ENCODE assay signal across 14 mouse cellular contexts in the genomic region with DNA sequence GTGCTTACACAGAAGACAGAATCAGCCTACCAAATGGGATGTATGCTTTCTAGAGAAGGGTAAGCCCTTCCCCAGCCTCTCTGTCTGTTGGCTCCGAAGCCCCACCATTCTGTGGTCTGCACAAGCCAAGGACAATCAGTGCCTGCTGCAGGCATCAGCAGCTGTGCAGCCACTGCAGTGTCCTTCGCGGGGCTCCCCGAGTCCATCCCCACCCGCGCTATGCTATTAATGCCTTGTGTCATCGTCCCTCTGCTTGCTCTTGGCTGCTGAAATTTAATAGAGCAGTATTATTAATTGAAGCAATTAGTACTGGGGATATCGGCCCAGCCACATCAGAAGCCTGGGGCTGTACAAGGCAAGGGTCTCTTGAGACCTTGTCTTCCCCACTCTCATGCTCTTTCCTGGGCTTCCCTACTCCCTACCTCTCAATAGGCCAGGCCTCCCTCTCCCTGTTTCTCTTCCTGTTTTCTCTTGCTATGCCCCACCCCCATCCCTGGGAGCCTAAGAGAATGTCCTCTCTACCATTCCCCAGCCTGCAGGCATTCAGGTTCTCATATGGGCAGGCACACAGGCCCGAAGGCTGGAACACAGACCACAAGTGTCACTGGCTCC.
DNase-seq lines count a peak whose midpoint lies in the region; ATAC-seq lines count a peak whose summit lies in the region.
"Had no signal": no experiment of that assay in that cellular context is flagged by ENCODE, and none has a peak within 500 bp of the region (broad histone marks: within the 10 kb centered on the region; RNA-seq: fewer than 3 reads in every experiment).

No protein-coding gene starts in this region.

- no peak overlapping the region for H3K4me3 ChIP-seq in heart, embryonic 10.5 days
- no peak overlapping the region for H3K4me3 ChIP-seq in hindbrain, embryonic 11.5 days (ENCODE audit: low read depth, low read length)
- H3K4me3 ChIP-seq in midbrain, embryonic 13.5 days (replicated peaks): no peak overlapping the region
- H3K4me3 ChIP-seq: limb, embryonic 15.5 days had no signal

- peaks cover 67% of the 10 kb centered on the region for H3K4me1 ChIP-seq in heart, embryonic 10.5 days
- no peaks in the 10 kb centered on the region; the same call in 1 of the 2 replicates for H3K4me1 ChIP-seq in hindbrain, embryonic 11.5 days (replicated peaks; ENCODE audit: control insufficient read depth, insufficient read depth, low read length)
- peaks cover 23% of the 10 kb centered on the region for H3K4me1 ChIP-seq in midbrain, embryonic 13.5 days (replicated peaks)
- H3K4me1 ChIP-seq: limb, embryonic 15.5 days had no signal

- H3K4me2 ChIP-seq in hindbrain, embryonic 11.5 days (replicated peaks; ENCODE audit: low read depth, low read length): no peak overlapping the region
- H3K4me2 ChIP-seq in midbrain, embryonic 13.5 days (replicated peaks): no peak overlapping the region
- H3K4me2 ChIP-seq: limb, embryonic 15.5 days had no signal

- peak; percentile 79 for ATAC-seq in hindbrain, embryonic 11.5 days (ENCODE audit: low FRiP score)
- ATAC-seq in midbrain, embryonic 13.5 days: peak; percentile 71

- no peak overlapping the region for H3K9ac ChIP-seq in hindbrain, embryonic 11.5 days (ENCODE audit: low read depth, low read length)
- H3K9ac ChIP-seq in midbrain, embryonic 13.5 days (replicated peaks): no peak overlapping the region
- H3K9ac ChIP-seq: limb, embryonic 15.5 days had no signal

- H3K27ac ChIP-seq in heart, embryonic 10.5 days: peak overlapping the region; percentile 81
- H3K27ac ChIP-seq in hindbrain, embryonic 11.5 days (ENCODE audit: low read depth, low read length): peak overlapping the region; percentile 48; the same call in 1 of the 2 replicates
- peak overlapping the region; percentile 59 for H3K27ac ChIP-seq in midbrain, embryonic 13.5 days
- H3K27ac ChIP-seq: limb, embryonic 15.5 days had no signal

- 60% methylated on average over 9 of the region's 9 CpGs for WGBS in heart, embryonic 10.5 days
- 53% methylated on average over 9 of the region's 9 CpGs for WGBS in hindbrain, embryonic 11.5 days
- WGBS in midbrain, embryonic 13.5 days: 49% methylated on average over 9 of the region's 9 CpGs

- no peaks in the 10 kb centered on the region for H3K27me3 ChIP-seq in heart, embryonic 10.5 days (ENCODE audit: insufficient read depth, poor library complexity, severe bottlenecking)
- H3K27me3 ChIP-seq in hindbrain, embryonic 11.5 days (ENCODE audit: control insufficient read depth, insufficient read depth, low read length): no peaks in the 10 kb centered on the region
- no peaks in the 10 kb centered on the region for H3K27me3 ChIP-seq in midbrain, embryonic 13.5 days
- H3K27me3 ChIP-seq: limb, embryonic 15.5 days had no signal

- intact Hi-C loops in heart, postnatal 14 days (cut with DNase I): no loop called here

- H3K9me3 ChIP-seq in heart, embryonic 10.5 days: no peaks in the 10 kb centered on the region
- H3K9me3 ChIP-seq in hindbrain, embryonic 11.5 days (ENCODE audit: control insufficient read depth, low read length): no peaks in the 10 kb centered on the region
- H3K9me3 ChIP-seq in midbrain, embryonic 13.5 days: no peaks in the 10 kb centered on the region
- H3K9me3 ChIP-seq: G1E; limb, embryonic 15.5 days had no signal

- no peaks in the 10 kb centered on the region for H3K36me3 ChIP-seq in heart, embryonic 10.5 days
- H3K36me3 ChIP-seq in hindbrain, embryonic 11.5 days (ENCODE audit: control insufficient read depth, insufficient read depth, low read length): no peaks in the 10 kb centered on the region
- no peaks in the 10 kb centered on the region for H3K36me3 ChIP-seq in midbrain, embryonic 13.5 days
- H3K36me3 ChIP-seq: G1E; limb, embryonic 15.5 days had no signal

- DNase-seq in heart, embryonic 10.5 days (ENCODE audit: low spot score): no peak
- no peak for DNase-seq in heart, postnatal 14 days
- peak; percentile 14 for DNase-seq in MN1 (ENCODE audit: low spot score)
- DNase-seq in hindbrain, embryonic 11.5 days (ENCODE audit: low spot score): no peak
- no peak for DNase-seq in layer of hippocampus, adult 9-10 months (ENCODE audit: low spot score)
- no peak for DNase-seq in adrenal gland, postnatal 25 days
- no peak for DNase-seq in frontal cortex, postnatal 10 days (ENCODE audit: low spot score in 2 of 2)
- DNase-seq: B cell, adult 2 months; cerebellum, adult 18-20 months; kidney, adult 9 months; lung, adult 18-20 months had no signal
